Mouse (Mus musculus) myocyte (in vitro differentiated cells): ENCODE data around the gene Samhd1. TPM values are rescaled to one million over a fixed set of nuclear protein-coding genes. Genes with fewer than 3 reads are reported as not detected.

Experiments
- H3K27me3 ChIP-seq: one replicate; pipeline ENCODE4 v1.6.1; 2011; ENCODE audit not compliant: control insufficient read depth, insufficient read depth, insufficient read length
- H3K36me3 ChIP-seq: one replicate; pipeline ENCODE4 v1.6.1; 2011; ENCODE audit not compliant: control insufficient read depth, insufficient read depth
- H3K4me2 ChIP-seq: one replicate; pipeline ENCODE4 v1.6.1; 2011; ENCODE audit warnings: low read depth, control low read depth
- H3K4me3 ChIP-seq: one replicate; pipeline ENCODE4 v1.5.1; 2011; ENCODE audit warnings: mild to moderate bottlenecking, control low read depth, moderate library complexity
- H3K79me2 ChIP-seq: one replicate; pipeline ENCODE4 v1.6.1; 2011; ENCODE audit not compliant: control insufficient read depth, insufficient read depth
- H3ac ChIP-seq: one replicate; pipeline ENCODE4 v1.6.1; 2011; ENCODE audit not compliant: control insufficient read depth, insufficient read length
- CEBPB ChIP-seq: IDR thresholded peaks from 2 replicates; pipeline ENCODE4 v1.6.1; 2011; ENCODE audit warnings: mild to moderate bottlenecking, moderate library complexity; ENCODE audit not compliant: poor library complexity, insufficient read depth, severe bottlenecking
- E2F4 ChIP-seq: IDR thresholded peaks from one replicate; pipeline ENCODE4 v1.6.1; 2011; ENCODE audit warnings: mild to moderate bottlenecking, control low read depth, moderate library complexity; ENCODE audit not compliant: insufficient read depth
- MAX ChIP-seq: IDR thresholded peaks from one replicate; pipeline ENCODE4 v1.6.1; 2011; ENCODE audit warnings: low read depth, mild to moderate bottlenecking, control low read depth
- MYOD1 ChIP-seq, 3 experiments: IDR thresholded peaks; one replicate each; pipeline ENCODE4 v1.6.1; 2011; ENCODE audit warnings: control low read depth in 2 of 3, low read depth in 2 of 3, mild to moderate bottlenecking in 2 of 3, moderate library complexity in 1 of 3; ENCODE audit not compliant: insufficient read length in 2 of 3, control insufficient read depth in 1 of 3
- MYOG ChIP-seq, 3 experiments: IDR thresholded peaks; one replicate each; pipeline ENCODE4 v1.6.1; 2011; ENCODE audit warnings: control low read depth in 2 of 3, low read depth in 2 of 3, mild to moderate bottlenecking in 2 of 3; ENCODE audit not compliant: insufficient read length in 2 of 3, control insufficient read depth in 1 of 3, insufficient read depth in 1 of 3
- POLR2A ChIP-seq: IDR thresholded peaks from one replicate; pipeline ENCODE4 v1.6.1; 2011; ENCODE audit warnings: low read depth, mild to moderate bottlenecking, control low read depth, moderate library complexity; ENCODE audit not compliant: insufficient read length
- POLR2AphosphoS2 ChIP-seq: IDR thresholded peaks from one replicate; pipeline ENCODE4 v1.6.1; 2011; ENCODE audit warnings: low read depth, control low read depth; ENCODE audit not compliant: insufficient read length
- REST ChIP-seq: IDR thresholded peaks from one replicate; pipeline ENCODE4 v1.6.1; 2011; ENCODE audit warnings: mild to moderate bottlenecking, control low read depth, moderate library complexity; ENCODE audit not compliant: insufficient read depth, insufficient read length
- SRF ChIP-seq: IDR thresholded peaks from one replicate; pipeline ENCODE4 v1.6.1; 2011; ENCODE audit warnings: low read depth; ENCODE audit not compliant: control insufficient read depth, insufficient read length
- TCF12 ChIP-seq: IDR thresholded peaks from one replicate; pipeline ENCODE4 v1.6.1; 2011; ENCODE audit warnings: mild to moderate bottlenecking, control low read depth; ENCODE audit not compliant: poor library complexity, insufficient read depth, severe bottlenecking
- TCF3 ChIP-seq: IDR thresholded peaks from one replicate; pipeline ENCODE4 v1.6.1; 2011; ENCODE audit warnings: low read depth, control low read depth; ENCODE audit not compliant: insufficient read length
- USF1 ChIP-seq: IDR thresholded peaks from one replicate; pipeline ENCODE4 v1.6.1; 2011; ENCODE audit warnings: low read depth, mild to moderate bottlenecking, control low read depth, moderate library complexity
- polyA plus RNA-seq: library from polyadenylated mRNA; unstranded; fragments of >200 nt; fragmentation: generic; extraction: Trizol; gene quantifications from one replicate; pipeline ENCODE4 v1.2.1, GENCODE M21; 2012; ENCODE audit warnings: missing spikeins

Gene Samhd1
- polyA plus RNA-seq, 1 experiment: 14.0 TPM

DNA sequence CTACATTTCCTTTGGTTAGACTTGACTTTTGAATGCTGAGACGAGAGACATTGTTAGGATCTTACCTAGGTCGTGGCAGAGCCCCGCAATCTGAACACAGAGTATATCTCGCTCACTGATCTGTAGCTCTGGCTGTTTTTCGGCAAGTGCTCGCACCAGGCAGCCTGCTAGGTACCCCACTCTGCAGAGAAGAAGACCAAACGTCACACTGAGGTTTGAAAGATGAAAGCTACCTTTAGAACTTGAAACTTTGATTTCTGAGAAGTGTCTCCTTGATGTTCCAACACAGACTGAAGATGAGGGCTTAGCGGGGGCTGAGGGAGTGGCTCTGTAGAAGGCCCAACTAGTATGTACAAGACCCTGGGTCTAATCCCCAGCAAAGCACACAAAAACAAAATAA lies 13.3 kb downstream of the Samhd1 start:
- H3K36me3 ChIP-seq: peaks cover 4% of the 10 kb centered on the region
- H3K27me3 ChIP-seq: no peaks in the 10 kb centered on the region
- H3K4me3 ChIP-seq: no peak overlapping the region
- no peak overlapping the region for H3K4me2 ChIP-seq
- TF ChIP-seq TCF12 (no peak), MYOD1 (IDR thresholded peaks at IDR 0.05; ENCODE audit: control insufficient read depth in 1 of 3, insufficient read length in 2 of 3, low read depth in 2 of 3) (no peak), MAX (no peak), POLR2A (no peak), REST (no peak), POLR2AphosphoS2 (no peak), MYOG (IDR thresholded peaks at IDR 0.05; ENCODE audit: control insufficient read depth in 1 of 3, insufficient read depth in 1 of 3, insufficient read length in 2 of 3, low read depth in 2 of 3) (no peak), USF1 (no peak), TCF3 (no peak), E2F4 (no peak), SRF (no peak)
- no peak overlapping the region for H3ac ChIP-seq
- H3K79me2 ChIP-seq: no peaks in the 10 kb centered on the region

DNA sequence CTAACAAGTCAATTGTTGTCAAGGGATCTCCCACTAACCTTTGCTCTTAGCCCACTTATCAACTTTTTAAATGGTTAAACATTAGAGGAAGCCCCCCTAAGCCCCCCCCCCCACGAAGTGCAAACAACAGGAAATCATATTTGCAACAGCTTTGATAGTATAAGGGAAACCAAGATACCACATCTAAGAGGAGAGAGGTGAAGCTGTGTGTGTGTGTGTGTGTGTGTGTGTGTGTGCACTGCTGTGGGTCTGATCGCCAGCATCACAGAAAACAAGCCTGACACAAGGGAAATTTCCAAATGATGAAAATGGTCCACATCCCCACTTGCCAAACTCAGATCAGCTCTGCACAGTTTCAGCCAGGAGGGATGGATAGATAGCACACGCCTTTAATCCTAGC lies 16.0 kb downstream of the Samhd1 start:
- Histone ChIP-seq H3K79me2 (no peaks in the 10 kb centered on the region), H3ac (no peak overlapping the region), H3K4me2 (no peak overlapping the region), H3K4me3 (no peak overlapping the region), H3K27me3 (no peaks in the 10 kb centered on the region), H3K36me3 (peaks cover 4% of the 10 kb centered on the region)
- no peak for TF ChIP-seq CEBPB
- TF ChIP-seq TCF3: no peak
- no peak for TF ChIP-seq USF1
- TF ChIP-seq E2F4: no peak
- no peak for TF ChIP-seq MYOG (IDR thresholded peaks at IDR 0.05; ENCODE audit: control insufficient read depth in 1 of 3, insufficient read depth in 1 of 3, insufficient read length in 2 of 3, low read depth in 2 of 3)

DNA sequence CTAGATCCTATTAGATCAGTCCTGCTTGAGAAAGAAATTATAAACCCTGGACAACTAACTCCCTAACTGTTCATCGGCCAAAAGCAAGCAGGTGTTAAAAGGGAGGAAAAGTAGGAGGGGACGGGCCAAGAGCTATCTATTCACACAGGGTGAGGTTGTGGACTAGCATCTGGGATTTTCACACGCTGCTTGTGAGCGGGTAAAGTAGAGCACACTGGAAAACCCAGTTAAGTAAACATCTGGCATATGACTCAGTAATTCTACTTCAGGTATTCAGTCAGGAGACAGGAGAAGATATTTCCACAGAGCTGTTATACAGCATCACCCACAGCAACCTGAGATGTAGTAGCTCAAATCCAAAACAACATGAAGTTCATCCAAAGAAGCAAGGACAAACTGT lies 16.5 kb downstream of the Samhd1 start:
- Histone ChIP-seq H3K4me2 (no peak overlapping the region), H3K79me2 (no peaks in the 10 kb centered on the region), H3K36me3 (peaks cover 4% of the 10 kb centered on the region), H3K4me3 (no peak overlapping the region), H3K27me3 (no peaks in the 10 kb centered on the region), H3ac (no peak overlapping the region)
- TF ChIP-seq USF1 (no peak), POLR2AphosphoS2 (no peak), MYOG (IDR thresholded peaks at IDR 0.05; ENCODE audit: control insufficient read depth in 1 of 3, insufficient read depth in 1 of 3, insufficient read length in 2 of 3, low read depth in 2 of 3) (no peak), SRF (no peak), POLR2A (no peak), TCF3 (no peak), CEBPB (no peak), E2F4 (no peak), MYOD1 (IDR thresholded peaks at IDR 0.05; ENCODE audit: control insufficient read depth in 1 of 3, insufficient read length in 2 of 3, low read depth in 2 of 3) (no peak), TCF12 (no peak), MAX (no peak), REST (no peak)

GRCm38 (mm10) chr2:157116964-157117363 lies 18.1 kb downstream of the Samhd1 start:
- H3K4me2 ChIP-seq: no peak overlapping the region
- no peak overlapping the region for H3ac ChIP-seq
- no peak overlapping the region for H3K4me3 ChIP-seq
- TF ChIP-seq CEBPB (no peak), REST (no peak), TCF3 (no peak)
- H3K79me2 ChIP-seq: no peaks in the 10 kb centered on the region
- no peaks in the 10 kb centered on the region for H3K27me3 ChIP-seq
- H3K36me3 ChIP-seq: no peaks in the 10 kb centered on the region

- no peaks in the 10 kb centered on the region for H3K27me3 ChIP-seq
- TF ChIP-seq POLR2A (no peak), SRF (no peak), E2F4 (no peak), CEBPB (no peak), MYOD1 (IDR thresholded peaks at IDR 0.05; ENCODE audit: control insufficient read depth in 1 of 3, insufficient read length in 2 of 3, low read depth in 2 of 3) (no peak), MAX (no peak), POLR2AphosphoS2 (no peak), TCF12 (no peak), USF1 (no peak), REST (no peak), TCF3 (no peak), MYOG (IDR thresholded peaks at IDR 0.05; ENCODE audit: control insufficient read depth in 1 of 3, insufficient read depth in 1 of 3, insufficient read length in 2 of 3, low read depth in 2 of 3) (no peak)
- H3K36me3 ChIP-seq: peaks cover 17% of the 10 kb centered on the region
- H3K4me3 ChIP-seq: no peak overlapping the region
- no peak overlapping the region for H3ac ChIP-seq
- no peak overlapping the region for H3K4me2 ChIP-seq
- H3K79me2 ChIP-seq: no peaks in the 10 kb centered on the region
These were observed 26.8 kb downstream of the Samhd1 start for GRCm38 (mm10) chr2:157108236-157108635.
